Mouse (Mus musculus) limb, embryonic 12.5 days (tissue): ENCODE data around the gene Bcas3. TPM values are rescaled to one million over a fixed set of nuclear protein-coding genes. Genes with fewer than 3 reads are reported as not detected.

Experiments
- ATAC-seq: fragments of 200-750 bp; cut with Nextera tagmentation; 2 replicates; pipeline ENCODE4 v1.8.0; 2017; ENCODE audit warnings: low read depth, moderate TSS enrichment; ENCODE audit not compliant: insufficient number of reproducible peaks, insufficient read depth, low FRiP score, low TSS enrichment
- H3K27ac ChIP-seq: fragments of 300-500 bp; sonication (generic); 2 replicates; pipeline ENCODE4 v1.5.1; 2016; ENCODE audit warnings: mild to moderate bottlenecking, moderate library complexity
- H3K27me3 ChIP-seq: fragments of 300-500 bp; sonication (generic); 2 replicates; pipeline ENCODE4 v1.6.1; 2016; ENCODE audit warnings: mild to moderate bottlenecking, moderate library complexity
- H3K36me3 ChIP-seq: fragments of 300-500 bp; sonication (generic); 2 replicates; pipeline ENCODE4 v1.6.1; 2016; ENCODE audit warnings: mild to moderate bottlenecking, moderate library complexity
- H3K4me1 ChIP-seq: fragments of 300-500 bp; sonication (generic); replicated peaks from 2 replicates; pipeline ENCODE4 v1.6.1; 2016
- H3K4me2 ChIP-seq: fragments of 300-500 bp; sonication (generic); 2 replicates; pipeline ENCODE4 v1.6.1; 2016; ENCODE audit warnings: mild to moderate bottlenecking, moderate library complexity
- H3K4me3 ChIP-seq: fragments of 300-500 bp; sonication (generic); replicated peaks from 2 replicates; pipeline ENCODE4 v1.5.1; 2016; ENCODE audit warnings: mild to moderate bottlenecking
- H3K9ac ChIP-seq: fragments of 300-500 bp; sonication (generic); replicated peaks from 2 replicates; pipeline ENCODE4 v1.6.1; 2016; ENCODE audit warnings: mild to moderate bottlenecking, moderate library complexity
- H3K9me3 ChIP-seq: fragments of 300-500 bp; sonication (generic); 2 replicates; pipeline ENCODE4 v1.6.1; 2016; ENCODE audit warnings: mild to moderate bottlenecking, moderate library complexity
- WGBS: fragments of 180-500 bp; shearing (Covaris S2); methylation state at CpG from one replicate; pipeline ENCODE4 v1.1.7; 2016; 5-methylcytosine and 5-hydroxymethylcytosine counted together
- polyA plus RNA-seq: library from polyadenylated mRNA; unstranded; fragments of >200 nt; fragmentation: Nextera tagmentation; extraction: Ambion mirVana; gene quantifications from 2 replicates; pipeline ENCODE4 v1.2.1, GENCODE M21; 2016

The Bcas3 gene
- polyA plus RNA-seq, 1 experiment from 2014 or later, result 29.7 TPM

DNA sequence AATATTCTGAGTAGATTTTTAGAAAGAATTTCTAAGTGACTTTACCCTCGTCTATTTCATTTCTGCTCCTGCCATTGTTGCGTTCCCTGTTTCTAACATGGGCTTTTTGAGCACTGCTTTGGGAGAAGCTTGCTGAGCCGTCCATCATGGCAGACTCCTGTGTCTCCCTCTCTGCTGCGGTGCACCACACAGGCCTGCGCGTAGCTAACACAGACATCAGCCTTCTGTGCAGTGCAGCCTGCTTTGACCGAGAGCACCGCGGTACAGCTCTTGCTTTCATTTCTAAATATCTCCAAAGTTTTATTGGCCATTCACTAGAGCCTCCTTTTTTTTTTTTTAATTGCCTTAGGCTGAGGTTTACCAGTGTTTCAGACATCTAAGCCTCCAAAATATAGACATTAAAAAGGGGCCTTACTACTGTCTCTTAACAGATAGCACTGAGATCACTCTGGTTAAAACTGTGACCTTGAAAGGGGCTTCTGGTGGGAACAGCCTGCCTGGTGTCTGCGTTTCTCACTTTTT is 290.6 kb downstream of the Bcas3 start:
- 25% methylated on average over 10 of the region's 10 CpGs for WGBS
- H3K4me1 ChIP-seq, result peaks cover 58% of the 10 kb centered on the region
- no peaks in the 10 kb centered on the region; the same call in 1 of the 2 replicates for H3K27me3 ChIP-seq
- peak overlapping the region; percentile 75 for H3K27ac ChIP-seq
- H3K4me2 ChIP-seq, result peak overlapping the region; percentile 27
- H3K9me3 ChIP-seq, result no peaks in the 10 kb centered on the region
- H3K9ac ChIP-seq, result no peak overlapping the region
- no peak overlapping the region for H3K4me3 ChIP-seq
- no peak for ATAC-seq
- no peaks in the 10 kb centered on the region for H3K36me3 ChIP-seq

DNA sequence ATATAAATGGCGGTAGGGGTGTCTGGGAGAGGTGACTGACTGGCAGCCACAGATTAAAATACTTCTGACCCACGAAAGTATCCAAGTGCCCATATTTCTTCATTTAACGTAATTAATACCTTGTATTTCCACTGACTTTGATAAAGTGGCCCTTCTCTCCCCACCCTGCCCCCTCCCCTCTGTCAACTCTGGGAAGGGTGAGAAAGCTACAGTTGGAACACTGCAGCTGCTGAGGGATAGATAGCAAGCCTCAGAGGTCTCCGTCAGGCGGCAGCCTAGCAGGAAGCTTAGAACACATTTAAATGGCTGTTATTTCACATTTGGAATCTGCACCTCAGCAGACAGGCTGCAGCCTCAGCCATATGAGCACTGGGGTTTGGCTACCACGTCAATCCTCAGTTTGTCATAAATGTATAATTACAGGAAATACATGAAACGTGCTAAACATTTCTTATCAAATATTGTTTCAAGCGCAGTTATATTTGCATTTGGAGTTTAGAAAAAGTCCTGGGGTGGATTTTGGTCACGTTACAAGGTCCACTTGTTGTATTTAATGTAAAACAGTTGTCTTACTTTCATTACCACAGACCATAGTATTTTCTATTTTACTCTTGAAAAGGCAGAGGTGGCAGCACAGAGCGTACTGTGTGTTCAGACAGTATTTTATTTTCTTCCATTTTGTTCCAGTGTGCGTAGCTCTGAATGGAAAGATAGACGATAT is 291.2 kb downstream of the Bcas3 start:
- whole genome bisulfite sequencing, result 40% methylated on average over 12 of the region's 12 CpGs

DNA sequence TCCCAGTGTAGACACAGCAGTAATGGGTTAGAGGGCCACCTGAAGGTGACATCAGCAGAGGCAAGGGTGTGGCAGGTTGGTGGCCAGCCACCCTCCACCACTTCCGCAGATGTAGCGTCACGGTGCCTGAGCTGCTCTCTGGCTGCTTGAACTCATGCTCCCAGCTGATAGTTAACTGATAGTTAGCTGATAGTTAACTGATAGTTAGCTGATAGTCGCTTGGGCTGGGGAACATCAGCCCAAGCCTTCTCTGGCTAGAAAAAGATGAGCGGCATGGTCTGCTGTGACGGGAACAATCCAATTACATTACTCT is 291.7 kb downstream of the Bcas3 start:
- no peaks in the 10 kb centered on the region for H3K36me3 ChIP-seq
- H3K27me3 ChIP-seq, result no peaks in the 10 kb centered on the region; the same call in 1 of the 2 replicates
- no peak overlapping the region for H3K4me3 ChIP-seq
- 80% methylated on average over 6 of the region's 6 CpGs for WGBS
- H3K4me1 ChIP-seq, result peaks cover 47% of the 10 kb centered on the region
- H3K4me2 ChIP-seq, result no peak overlapping the region
- ATAC-seq, result no peak
- no peak overlapping the region for H3K9ac ChIP-seq
- H3K9me3 ChIP-seq, result no peaks in the 10 kb centered on the region
- 0 out of 2 replicates have a peak overlapping the region, but pooled peaks have one; percentile 3 for H3K27ac ChIP-seq

More for the DNA sequence above, 291.2 kb downstream of the Bcas3 start:
- H3K4me2 ChIP-seq, result peak overlapping the region; percentile 27
- H3K27ac ChIP-seq, result peak overlapping the region; percentile 75
- H3K4me3 ChIP-seq, result no peak overlapping the region
- H3K36me3 ChIP-seq, result no peaks in the 10 kb centered on the region
- ATAC-seq, result no peak; the same call in 1 of the 2 replicates
- H3K4me1 ChIP-seq, result peaks cover 52% of the 10 kb centered on the region
- no peaks in the 10 kb centered on the region; the same call in 1 of the 2 replicates for H3K27me3 ChIP-seq
- H3K9ac ChIP-seq, result no peak overlapping the region; the same call in 1 of the 2 replicates
- no peaks in the 10 kb centered on the region for H3K9me3 ChIP-seq

DNA sequence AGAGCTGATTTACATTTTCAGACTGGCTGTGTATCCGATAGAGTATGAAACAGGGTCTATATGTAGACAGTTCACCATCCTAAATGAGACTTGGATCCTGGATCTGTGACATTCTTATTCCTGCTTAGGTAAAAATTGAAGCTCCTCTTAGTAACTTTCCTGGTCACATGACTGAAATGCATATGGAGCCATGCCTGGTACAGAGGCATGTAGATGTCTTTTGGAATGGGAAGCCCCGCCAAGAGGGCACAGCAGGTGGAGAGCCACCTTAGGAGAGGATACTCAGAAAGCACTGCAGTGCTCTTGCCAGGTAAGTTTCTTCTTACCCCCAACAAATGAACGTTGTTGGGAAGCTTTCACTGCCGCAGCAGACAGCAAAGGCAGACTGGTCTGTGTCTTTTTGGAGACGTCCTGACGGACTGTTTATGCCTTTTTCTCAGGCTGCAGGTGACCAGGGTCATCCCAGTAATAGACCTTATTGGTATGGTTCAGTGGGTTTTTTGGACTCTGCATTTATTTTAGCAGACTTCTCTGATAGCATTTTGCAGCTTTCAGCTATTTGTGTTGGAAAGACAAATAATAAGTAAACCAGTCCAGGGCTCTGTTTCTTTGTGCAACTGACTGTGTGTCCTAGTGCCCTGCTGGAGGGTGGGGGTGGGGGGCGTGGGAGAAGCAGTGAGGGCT is 292.3 kb downstream of the Bcas3 start:
- no peak overlapping the region for H3K9ac ChIP-seq
- no peaks in the 10 kb centered on the region for H3K36me3 ChIP-seq
- no peaks in the 10 kb centered on the region for H3K9me3 ChIP-seq
- WGBS, result 77% methylated on average over 7 of the region's 7 CpGs
- H3K4me1 ChIP-seq, result peaks cover 41% of the 10 kb centered on the region
- no peak overlapping the region for H3K4me2 ChIP-seq
- no peaks in the 10 kb centered on the region for H3K27me3 ChIP-seq
- ATAC-seq, result no peak
- no peak overlapping the region for H3K4me3 ChIP-seq
- H3K27ac ChIP-seq, result no peak overlapping the region

DNA sequence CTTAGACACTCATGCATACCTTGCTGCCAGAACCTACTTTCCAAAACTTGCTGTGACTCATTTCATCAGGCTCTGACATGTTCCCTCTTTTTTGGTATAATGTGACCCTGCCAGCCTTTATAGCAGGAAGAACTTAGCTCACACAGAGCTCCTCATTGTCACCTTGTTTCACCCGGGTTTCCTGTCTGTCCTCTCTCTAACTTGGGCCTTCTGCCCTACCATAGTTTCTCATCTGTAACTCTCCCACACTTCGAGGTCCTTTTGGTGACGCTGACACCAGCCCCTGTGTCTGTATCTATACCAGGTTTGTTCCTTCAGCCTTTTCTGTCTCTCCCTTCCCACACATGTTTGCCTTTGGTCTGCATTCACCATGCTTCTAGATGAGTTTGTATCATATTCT is 295.9 kb downstream of the Bcas3 start:
- H3K27me3 ChIP-seq, result no peaks in the 10 kb centered on the region
- no peak overlapping the region for H3K9ac ChIP-seq
- no peak overlapping the region for H3K4me3 ChIP-seq
- H3K4me1 ChIP-seq, result peaks cover 13% of the 10 kb centered on the region
- H3K36me3 ChIP-seq, result no peaks in the 10 kb centered on the region
- WGBS, result 72% methylated on average over 3 of the region's 3 CpGs
- H3K27ac ChIP-seq, result no peak overlapping the region
- no peak for ATAC-seq
- no peak overlapping the region for H3K4me2 ChIP-seq
- no peaks in the 10 kb centered on the region for H3K9me3 ChIP-seq

DNA sequence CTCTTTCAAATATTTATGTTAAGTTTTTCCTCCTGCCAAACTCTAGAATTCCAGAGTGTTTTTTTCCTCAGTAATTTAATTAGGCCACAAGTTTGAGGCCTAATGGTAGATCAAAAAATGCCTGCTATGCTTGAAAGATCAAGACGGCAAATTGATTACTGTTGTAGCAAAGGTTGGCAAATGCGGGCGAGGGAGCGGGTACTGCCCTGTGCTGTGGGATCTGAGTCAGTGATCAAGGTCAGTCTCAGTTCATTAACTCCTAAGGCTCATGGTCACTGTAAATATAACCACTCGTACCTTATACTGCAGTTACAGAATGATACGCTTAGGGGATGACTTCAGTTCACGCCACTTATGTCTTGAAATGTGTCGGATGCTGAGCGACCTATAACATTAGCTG is 296.4 kb downstream of the Bcas3 start:
- H3K4me2 ChIP-seq, result no peak overlapping the region
- no peak overlapping the region for H3K4me3 ChIP-seq
- H3K27ac ChIP-seq, result no peak overlapping the region
- no peak for ATAC-seq
- no peaks in the 10 kb centered on the region for H3K27me3 ChIP-seq
- no peak overlapping the region for H3K9ac ChIP-seq
- no peaks in the 10 kb centered on the region for H3K36me3 ChIP-seq
- H3K9me3 ChIP-seq, result no peaks in the 10 kb centered on the region
- peaks cover 8% of the 10 kb centered on the region for H3K4me1 ChIP-seq
- WGBS, result 86% methylated on average over 9 of the region's 9 CpGs

DNA sequence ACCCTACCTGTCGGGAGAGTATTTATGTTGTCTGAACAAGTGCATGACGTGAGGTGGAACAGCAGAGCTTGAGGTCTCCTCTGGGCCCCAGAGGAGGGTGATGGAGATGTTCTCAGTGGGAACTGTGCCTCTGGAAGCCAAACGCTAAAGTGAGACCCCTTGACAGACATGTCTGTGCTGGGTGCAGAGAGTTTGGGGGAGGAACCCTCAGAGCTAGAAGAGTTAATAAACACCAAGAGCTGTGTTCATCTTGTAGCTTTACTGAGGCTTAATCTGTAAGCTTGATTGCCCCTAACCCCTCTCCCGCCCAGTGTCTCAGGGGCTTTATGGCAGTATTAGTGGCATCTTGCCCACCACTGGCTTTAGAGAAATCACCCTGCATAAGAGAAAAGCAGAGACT is 304.5 kb downstream of the Bcas3 start:
- no peak for ATAC-seq
- Histone ChIP-seq H3K4me1 (0 out of 2 replicates have a peak, but pooled peaks cover 5% of the 10 kb centered on the region), H3K9ac (no peak overlapping the region), H3K27ac (no peak overlapping the region), H3K9me3 (no peaks in the 10 kb centered on the region), H3K36me3 (no peaks in the 10 kb centered on the region), H3K27me3 (no peaks in the 10 kb centered on the region), H3K4me3 (no peak overlapping the region), H3K4me2 (no peak overlapping the region)
- WGBS, result 63% methylated on average over 4 of the region's 4 CpGs

DNA sequence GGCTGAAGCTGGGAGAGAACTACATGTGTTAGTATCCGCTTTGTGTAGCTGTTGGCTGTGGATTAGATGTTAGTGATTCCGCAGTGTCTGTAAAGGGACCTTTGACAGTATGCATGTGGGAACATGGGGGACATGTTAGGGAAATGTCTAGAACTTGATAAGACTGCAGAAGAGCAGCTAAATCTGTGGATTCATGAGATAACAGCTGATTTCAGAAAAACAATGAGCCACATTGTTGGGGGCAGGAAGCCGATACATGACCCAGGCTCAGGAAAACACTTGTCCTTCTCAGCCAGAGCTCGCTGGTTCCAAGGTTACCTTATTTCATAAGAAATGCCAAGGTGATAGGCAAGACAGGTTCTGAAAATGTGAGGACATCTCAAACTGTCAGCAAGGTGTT is 307.3 kb downstream of the Bcas3 start:
- H3K4me3 ChIP-seq, result no peak overlapping the region
- no peak overlapping the region for H3K4me2 ChIP-seq
- WGBS, result 85% methylated on average over 4 of the region's 4 CpGs
- H3K9ac ChIP-seq, result no peak overlapping the region
- no peak overlapping the region for H3K27ac ChIP-seq
- no peaks in the 10 kb centered on the region for H3K9me3 ChIP-seq
- ATAC-seq, result no peak
- no peaks in the 10 kb centered on the region for H3K36me3 ChIP-seq
- H3K27me3 ChIP-seq, result no peaks in the 10 kb centered on the region
- peaks cover 11% of the 10 kb centered on the region; the same call in 1 of the 2 replicates for H3K4me1 ChIP-seq

DNA sequence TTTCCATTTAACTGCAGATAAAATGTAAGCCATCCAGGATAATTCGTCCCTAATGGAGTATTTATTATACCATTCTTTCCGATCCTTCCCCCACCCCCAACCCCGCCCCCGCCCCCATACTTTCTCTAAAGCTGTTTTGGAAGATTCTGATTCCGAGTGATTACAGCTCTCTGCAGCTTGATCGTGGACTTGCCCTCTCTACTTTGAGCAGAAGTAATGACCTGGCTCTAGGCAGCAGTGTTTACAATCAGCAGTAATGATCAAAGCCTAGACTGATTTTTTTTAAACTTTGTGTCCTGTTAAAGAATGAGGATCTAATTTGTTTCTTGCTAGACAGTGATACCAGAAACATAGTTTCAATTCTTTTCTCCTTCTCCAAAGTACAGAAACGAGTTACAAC is 314.2 kb downstream of the Bcas3 start:
- H3K27ac ChIP-seq, result peak overlapping the region; percentile 36; the same call in 1 of the 2 replicates
- no peak overlapping the region for H3K9ac ChIP-seq
- peaks cover 26% of the 10 kb centered on the region for H3K4me1 ChIP-seq
- WGBS, result 21% methylated on average over 7 of the region's 7 CpGs
- peak overlapping the region; percentile 26; the same call in 1 of the 2 replicates for H3K4me2 ChIP-seq
- peaks cover 3% of the 10 kb centered on the region for H3K27me3 ChIP-seq
- no peak overlapping the region for H3K4me3 ChIP-seq
- H3K36me3 ChIP-seq, result no peaks in the 10 kb centered on the region
- no peaks in the 10 kb centered on the region for H3K9me3 ChIP-seq
- ATAC-seq, result no peak

DNA sequence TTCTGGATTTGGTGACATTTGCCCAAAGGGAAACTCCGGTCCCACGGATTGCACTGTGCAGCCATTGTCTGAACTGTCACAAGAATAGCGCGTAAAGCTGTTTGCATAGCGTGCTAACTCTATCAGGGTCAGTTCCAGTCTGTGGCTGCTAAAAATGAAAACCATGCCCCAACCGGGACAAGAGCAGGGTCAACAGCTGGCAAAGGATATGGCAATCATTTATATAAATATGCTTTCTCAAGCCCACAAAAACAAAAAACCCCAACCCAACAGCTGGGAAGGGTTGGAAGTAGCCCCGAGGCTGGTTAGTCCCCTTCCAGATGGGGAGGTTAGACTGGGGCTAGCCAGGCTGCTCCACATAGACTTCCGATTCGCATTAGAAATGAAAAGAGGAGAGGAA is 314.8 kb downstream of the Bcas3 start:
- no peaks in the 10 kb centered on the region for H3K36me3 ChIP-seq
- no peak overlapping the region for H3K9ac ChIP-seq
- H3K27me3 ChIP-seq, result peaks cover 3% of the 10 kb centered on the region
- H3K4me1 ChIP-seq, result peaks cover 26% of the 10 kb centered on the region
- H3K4me2 ChIP-seq, result peak overlapping the region; percentile 26
- no peak for ATAC-seq
- no peaks in the 10 kb centered on the region for H3K9me3 ChIP-seq
- H3K27ac ChIP-seq, result peak overlapping the region; percentile 36; the same call in 1 of the 2 replicates
- 25% methylated on average over 9 of the region's 9 CpGs for WGBS
- H3K4me3 ChIP-seq, result no peak overlapping the region

DNA sequence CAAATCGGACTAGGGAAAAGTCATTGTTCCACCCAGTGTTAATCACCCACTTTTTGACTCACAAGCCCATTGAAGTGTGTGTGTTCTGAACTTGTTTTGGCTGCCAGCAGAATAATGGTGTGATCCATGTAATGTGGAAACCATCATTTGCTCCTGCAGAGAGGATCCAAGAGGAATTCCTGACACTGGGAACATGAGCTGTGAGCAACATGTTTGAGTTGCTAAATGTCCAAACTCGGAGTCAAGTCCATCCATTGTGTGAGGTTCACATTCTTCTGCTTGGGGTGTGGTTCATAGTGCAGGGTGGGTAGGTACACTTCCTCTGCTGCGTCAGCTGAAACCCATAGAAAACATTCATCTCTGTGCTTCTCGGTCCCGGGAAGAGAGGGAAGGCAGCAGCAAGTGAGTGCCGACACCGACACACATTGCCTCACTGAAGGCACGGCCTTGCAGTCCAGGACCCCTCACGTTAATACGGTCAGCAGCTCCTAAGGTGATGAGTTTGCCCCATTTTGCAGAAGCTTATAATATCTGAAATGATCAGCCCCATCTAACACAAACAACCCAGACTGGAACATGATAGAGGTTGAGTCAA is 320.0 kb downstream of the Bcas3 start:
- H3K36me3 ChIP-seq, result no peaks in the 10 kb centered on the region
- WGBS, result 84% methylated on average over 10 of the region's 10 CpGs
- H3K27me3 ChIP-seq, result peaks cover 7% of the 10 kb centered on the region
- no peak overlapping the region for H3K9ac ChIP-seq
- H3K4me2 ChIP-seq, result no peak overlapping the region
- no peak overlapping the region for H3K4me3 ChIP-seq
- no peak overlapping the region for H3K27ac ChIP-seq
- no peak for ATAC-seq
- H3K4me1 ChIP-seq, result peaks cover 39% of the 10 kb centered on the region
- H3K9me3 ChIP-seq, result no peaks in the 10 kb centered on the region
